In the genomic region with DNA sequence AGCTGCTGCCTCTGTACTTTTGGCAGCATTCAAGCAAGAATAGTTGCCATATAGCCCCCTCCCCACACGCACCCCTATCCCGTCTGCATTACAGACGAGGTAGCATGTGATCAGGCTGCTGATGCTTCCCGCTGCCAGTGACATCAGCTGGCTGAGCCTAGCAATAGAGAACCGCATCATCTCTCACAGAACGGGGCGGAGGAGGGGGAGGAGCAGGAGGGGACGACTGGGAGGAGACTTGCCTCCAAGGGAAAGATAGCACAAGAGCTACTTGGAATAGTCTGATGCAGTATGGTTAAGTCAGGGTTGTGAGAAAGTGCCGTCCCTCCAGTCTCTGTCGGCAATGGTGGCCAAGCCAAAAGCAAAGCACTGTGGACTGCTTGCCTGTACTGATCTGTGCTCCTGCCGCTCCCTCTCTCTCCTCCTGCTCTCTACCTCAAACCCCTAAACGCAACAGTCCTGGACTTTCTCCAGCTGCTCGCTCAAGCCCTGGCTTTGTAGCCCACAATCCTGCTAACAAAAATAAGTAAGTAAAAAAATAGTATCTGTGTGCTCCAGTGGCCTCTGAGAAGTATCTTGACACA, we compare ENCODE assay signal across 8 mouse cellular contexts. TPM values are rescaled to one million over a fixed set of nuclear protein-coding genes. Genes with fewer than 3 reads are reported as not detected.
A peak's percentile ranks its signal among the peaks of the same experiment; 100 is the strongest.
DNase-seq lines count a peak whose midpoint lies in the region; ATAC-seq lines count a peak whose summit lies in the region.

No protein-coding gene starts in this region.

- ATAC-seq in kidney, embryonic 15.5 days (replicated peaks; ENCODE audit: low FRiP score): peak; percentile 52; the same call in 1 of the 2 replicates
- ATAC-seq in common myeloid progenitor, adult 5-6 weeks (replicated peaks; ENCODE audit: low read depth, poor library complexity, severe bottlenecking): peak; percentile 54; the same call in 1 of the 2 replicates
- peak; percentile 59 for ATAC-seq in intestine, embryonic 15.5 days
- ATAC-seq in limb, embryonic 15.5 days (ENCODE audit: insufficient number of reproducible peaks, low FRiP score, low TSS enrichment, low read depth): 0 out of 2 replicates have a peak, but pooled peaks have one; percentile 44

- H3K9ac ChIP-seq in kidney, embryonic 15.5 days: no peak overlapping the region
- no peak overlapping the region for H3K9ac ChIP-seq in intestine, embryonic 15.5 days
- no peak overlapping the region; the same call in 1 of the 2 replicates for H3K9ac ChIP-seq in limb, embryonic 15.5 days

- H3K27ac ChIP-seq in kidney, embryonic 15.5 days: no peak overlapping the region
- H3K27ac ChIP-seq in intestine, embryonic 15.5 days: no peak overlapping the region
- no peak overlapping the region for H3K27ac ChIP-seq in limb, embryonic 15.5 days

- H3K36me3 ChIP-seq in kidney, embryonic 15.5 days: no peaks in the 10 kb centered on the region
- no peaks in the 10 kb centered on the region for H3K36me3 ChIP-seq in intestine, embryonic 15.5 days
- H3K36me3 ChIP-seq in limb, embryonic 15.5 days: no peaks in the 10 kb centered on the region

- no peak overlapping the region for H3K4me3 ChIP-seq in kidney, embryonic 15.5 days (replicated peaks)
- H3K4me3 ChIP-seq in intestine, embryonic 15.5 days (replicated peaks): no peak overlapping the region
- H3K4me3 ChIP-seq in limb, embryonic 15.5 days: peak overlapping the region; percentile 9; the same call in 1 of the 2 replicates

- peak overlapping the region; percentile 41 for H3K4me2 ChIP-seq in kidney, embryonic 15.5 days
- peak overlapping the region; percentile 44 for H3K4me2 ChIP-seq in intestine, embryonic 15.5 days (replicated peaks)
- H3K4me2 ChIP-seq in limb, embryonic 15.5 days: peak overlapping the region; percentile 30

- peaks cover 12% of the 10 kb centered on the region for H3K27me3 ChIP-seq in kidney, embryonic 15.5 days
- H3K27me3 ChIP-seq in intestine, embryonic 15.5 days (replicated peaks): peaks cover 3% of the 10 kb centered on the region; the same call in 1 of the 2 replicates
- H3K27me3 ChIP-seq in limb, embryonic 15.5 days: peaks cover 6% of the 10 kb centered on the region; the same call in 1 of the 2 replicates

- 7% methylated on average over 13 of the region's 13 CpGs for WGBS in kidney, embryonic 15.5 days
- 9% methylated on average over 13 of the region's 13 CpGs for WGBS in intestine, embryonic 15.5 days
- WGBS in limb, embryonic 15.5 days: 6% methylated on average over 13 of the region's 13 CpGs

- H3K4me1 ChIP-seq in kidney, embryonic 15.5 days: no peaks in the 10 kb centered on the region
- H3K4me1 ChIP-seq in intestine, embryonic 15.5 days (replicated peaks): no peaks in the 10 kb centered on the region
- H3K4me1 ChIP-seq in limb, embryonic 15.5 days: peaks cover 7% of the 10 kb centered on the region

- no peak for DNase-seq in kidney, adult 8-10 months
- peak; percentile 48 to 58 for DNase-seq in gastrocnemius, adult 8-10 months (ENCODE audit: low spot score in 2 of 2)
- DNase-seq in retina, adult 2 months (ENCODE audit: low read depth, low spot score): peak; percentile 28
- DNase-seq in urinary bladder, postnatal 10 days (ENCODE audit: low spot score): no peak

- no peaks in the 10 kb centered on the region for H3K9me3 ChIP-seq in kidney, embryonic 15.5 days (replicated peaks)
- H3K9me3 ChIP-seq in intestine, embryonic 15.5 days: no peaks in the 10 kb centered on the region
- no peaks in the 10 kb centered on the region for H3K9me3 ChIP-seq in limb, embryonic 15.5 days

RNA-seq across cellular contexts. Expression of gene Rps17, which starts 27.4 kb away (rescaled TPM):
- polyA plus RNA-seq in kidney, embryonic 15.5 days (2015; fragmentation: Nextera tagmentation; extraction: Ambion mirVana): 1,359 and 1,501 TPM in 2 replicates
- total RNA-seq in common myeloid progenitor, adult 5-6 weeks (2017): 3,700 and 3,979 TPM in 2 replicates
- total RNA-seq in gastrocnemius, adult 8-10 months (2022): 100 to 1,000 TPM; 756 to 885 (median 813) TPM
- polyA plus RNA-seq in intestine, embryonic 15.5 days (2015; fragmentation: Nextera tagmentation; extraction: Ambion mirVana): 1,243 and 1,274 TPM in 2 replicates
- polyA plus RNA-seq in limb, embryonic 15.5 days (2015; fragmentation: Nextera tagmentation; extraction: Ambion mirVana): 1,077 and 1,280 TPM in 2 replicates

Comparison
In these comparisons a context has a peak if more than half of its experiments do, and no peak if none do; other contexts are left out.
1. DNase-seq: peak in gastrocnemius, adult 8-10 months (2 of 2) and retina, adult 2 months (single experiment); none in kidney, adult 8-10 months (0 of 2) and urinary bladder, postnatal 10 days (single experiment).
2. Peak in every context shown above with its lines, with median percentiles within 50 percentile points of each other: ATAC-seq and H3K4me2 ChIP-seq.